Mouse (Mus musculus) natural killer cell, adult 2 months (primary cell): ENCODE results near the gene Cox6b2.

Experiments used
- DNase-seq, 2 experiments: peaks; one replicate each; pipeline ENCODE4 v3.0.0; 2022; ENCODE audit warnings: low spot score in 2 of 2

Gene Cox6b2

GRCm38 (mm10) chr7:4752821-4753570 lies at the start of gene Cox6b2:
Gene Cox6b2, minus strand, starts transcription at chr7:4753094.
- peak; percentile 60 to 65 for DNase-seq

GRCm38 (mm10) chr7:4802247-4802646 lies 49.4 kb upstream of the Cox6b2 start:
- DNase-seq, result no peak

- DNase-seq, result peak; percentile 24
These were observed 43.0 kb upstream of the Cox6b2 start for GRCm38 (mm10) chr7:4795767-4796433.

GRCm38 (mm10) chr7:4794631-4795168 lies 41.8 kb upstream of the Cox6b2 start:
- DNase-seq, result no peak

GRCm38 (mm10) chr7:4793674-4794073 lies 40.8 kb upstream of the Cox6b2 start:
- DNase-seq, result no peak

- peak in 1 of 2 experiments; percentile 6 for DNase-seq
These were observed 40.4 kb upstream of the Cox6b2 start for GRCm38 (mm10) chr7:4793248-4793647.

GRCm38 (mm10) chr7:4792278-4793212 lies 39.7 kb upstream of the Cox6b2 start, which contains the start of gene Rpl28:
Gene Rpl28, plus strand, starts transcription at chr7:4792874.
- peak; percentile 92 to 94 for DNase-seq

- DNase-seq, result no peak
These were observed 36.6 kb upstream of the Cox6b2 start, which contains the start of gene Tmem238 for GRCm38 (mm10) chr7:4789436-4789935. Gene Tmem238, minus strand, starts transcription at chr7:4789656.

- peak; percentile 21 to 27 for DNase-seq
These were observed 35.9 kb upstream of the Cox6b2 start for GRCm38 (mm10) chr7:4788499-4789435.

GRCm38 (mm10) chr7:4783667-4784268 lies 30.9 kb upstream of the Cox6b2 start:
- no peak for DNase-seq

GRCm38 (mm10) chr7:4782759-4783158 lies 29.9 kb upstream of the Cox6b2 start, which contains the start of the genes Il11 and Tmem190:
Gene Il11, minus strand, starts transcription at chr7:4782859.
Gene Tmem190, plus strand, starts transcription at chr7:4782937.
- no peak for DNase-seq

- no peak for DNase-seq
These were observed 29.2 kb upstream of the Cox6b2 start for GRCm38 (mm10) chr7:4782130-4782529.

GRCm38 (mm10) chr7:4779921-4780320 lies 27.0 kb upstream of the Cox6b2 start:
- peak in 1 of 2 experiments; percentile 11 for DNase-seq

GRCm38 (mm10) chr7:4777851-4778637 lies 25.1 kb upstream of the Cox6b2 start:
- DNase-seq, result no peak

- peak in 1 of 2 experiments; percentile 16 for DNase-seq
These were observed 24.3 kb upstream of the Cox6b2 start for GRCm38 (mm10) chr7:4776861-4777830.

- no peak for DNase-seq
These were observed 23.2 kb upstream of the Cox6b2 start for GRCm38 (mm10) chr7:4776131-4776530.

GRCm38 (mm10) chr7:4771202-4771601 lies 18.3 kb upstream of the Cox6b2 start, which contains the start of gene Fam71e2:
Gene Fam71e2, minus strand, starts transcription at chr7:4771302.
- DNase-seq, result no peak
